Mouse (Mus musculus) brain, embryonic 14.5 days (tissue): ENCODE measurements around the gene Olfr466. TPM values are rescaled to one million over a fixed set of nuclear protein-coding genes. Genes with fewer than 3 reads are reported as not detected.

Experiments used
- DNase-seq: peaks from one replicate; pipeline ENCODE4 v3.0.0-alpha.2; 2011; ENCODE audit warnings: low read depth
- CTCF ChIP-seq: fragments of 200-500 bp; IDR thresholded peaks from 2 replicates; pipeline ENCODE4 v1.5.1; 2012; ENCODE audit warnings: inconsistent platforms, mild to moderate bottlenecking, moderate library complexity, borderline replicate concordance; ENCODE audit not compliant: insufficient read depth, insufficient read length; ENCODE audit errors: extremely low read depth
- POLR2A ChIP-seq: fragments of 200-500 bp; IDR thresholded peaks from 2 replicates; pipeline ENCODE4 v1.6.1; 2012; ENCODE audit warnings: mild to moderate bottlenecking, inconsistent platforms, borderline replicate concordance; ENCODE audit not compliant: poor library complexity, insufficient read depth, insufficient read length, severe bottlenecking; ENCODE audit errors: extremely low read depth
- polyA plus RNA-seq: library from polyadenylated mRNA; depleted of rRNA; stranded (reverse); fragments of >200 nt; gene quantifications from 2 replicates; pipeline ENCODE4 v1.2.3, GENCODE M21; 2012; rRNA removed

Olfr466 gene
- polyA plus RNA-seq, 1 experiment = not detected

GRCm38 (mm10) chr13:65176472-65177091 lies 26.5 kb downstream of the Olfr466 start:
- DNase-seq = no peak

GRCm38 (mm10) chr13:65200667-65201066 lies 50.6 kb downstream of the Olfr466 start:
- DNase-seq = no peak
- TF ChIP-seq CTCF = no peak
- TF ChIP-seq POLR2A = no peak

More at GRCm38 (mm10) chr13:65176472-65177091, 26.5 kb downstream of the Olfr466 start:
- TF ChIP-seq CTCF = no peak
- no peak for TF ChIP-seq POLR2A

Other genes starting within 250 kb of the Olfr466 start
- gene Cntnap3, start 246.3 kb upstream of the Olfr466 start, polyA plus RNA-seq = 1.5 and 1.9 TPM in 2 replicates
- gene Spata31, start 232.8 kb upstream of the Olfr466 start, polyA plus RNA-seq = not detected in 2 replicates
- not detected in 2 replicates for gene Spata31d1c, start 117.2 kb upstream of the Olfr466 start, polyA plus RNA-seq
- gene Prss47, start 97.5 kb upstream of the Olfr466 start, polyA plus RNA-seq = not detected in 2 replicates
- gene Mfsd14b, start 37.3 kb upstream of the Olfr466 start, polyA plus RNA-seq = 21.6 and 22.8 TPM in 2 replicates
- not detected in 2 replicates for gene Olfr465-ps1, start 12.2 kb upstream of the Olfr466 start, polyA plus RNA-seq
- 0.08 TPM in 1 of 2 replicates, not detected in the other for gene Nlrp4f, start 55.7 kb downstream of the Olfr466 start, polyA plus RNA-seq
- 0.11 and 0.29 TPM in 2 replicates for gene Gm10775, start 109.3 kb downstream of the Olfr466 start, polyA plus RNA-seq
- 63.2 and 69.7 TPM in 2 replicates for gene Zfp369, start 128.6 kb downstream of the Olfr466 start, polyA plus RNA-seq